Mouse (Mus musculus): Measurements from ENCODE around the gene Gm10642. TPM values are rescaled to one million over a fixed set of nuclear protein-coding genes. Genes with fewer than 3 reads are reported as not detected.

Gm10642 gene
- polyA plus RNA-seq (2015; fragmentation: Nextera tagmentation; extraction: Ambion mirVana) = 1.4 TPM in 2 replicates

- under 1% methylated on average over 72 of the region's 72 CpGs for WGBS (ENCODE audit: insufficient replicate concordance)
- Histone ChIP-seq H3K9ac (peak within 1 kb of the TSS; percentile 99), H3K4me1 (replicated peaks) (peaks cover 47% of the 10 kb centered on the region), H3K4me2 (peak within 1 kb of the TSS; percentile 76), H3K4me3 (replicated peaks) (peak within 1 kb of the TSS; percentile 95), H3K36me3 (replicated peaks) (peaks cover 25% of the 10 kb centered on the region), H3K27ac (replicated peaks) (peak within 1 kb of the TSS; percentile 98), H3K9me3 (replicated peaks) (no peaks in the 10 kb centered on the region), H3K27me3 (no peaks in the 10 kb centered on the region)
- peak; percentile 26 for ATAC-seq (ENCODE audit: insufficient read depth)
Observed at GRCm38 (mm10) chr9:70656130-70657007, at the start of gene Gm10642. Gm10642 (plus strand) TSS chr9:70656251.

- H3K9ac ChIP-seq = no peak overlapping the region
- H3K27ac ChIP-seq (replicated peaks) = no peak overlapping the region
- H3K36me3 ChIP-seq (replicated peaks) = peaks cover 95% of the 10 kb centered on the region
- H3K4me1 ChIP-seq (replicated peaks) = no peaks in the 10 kb centered on the region
- no peaks in the 10 kb centered on the region for H3K9me3 ChIP-seq (replicated peaks)
- ATAC-seq (ENCODE audit: insufficient read depth) = no peak
- no peak overlapping the region for H3K4me3 ChIP-seq (replicated peaks)
- WGBS (ENCODE audit: insufficient replicate concordance) = 70% methylated on average over 3 of the region's 3 CpGs
- no peak overlapping the region for H3K4me2 ChIP-seq
- H3K27me3 ChIP-seq = no peaks in the 10 kb centered on the region
Observed at GRCm38 (mm10) chr9:70611026-70611673, 44.9 kb upstream of the Gm10642 start.

- no peak overlapping the region for H3K9ac ChIP-seq
- no peaks in the 10 kb centered on the region for H3K27me3 ChIP-seq
- H3K27ac ChIP-seq (replicated peaks) = no peak overlapping the region
- H3K4me3 ChIP-seq (replicated peaks) = no peak overlapping the region
- no peaks in the 10 kb centered on the region for H3K4me1 ChIP-seq (replicated peaks)
- 84% methylated on average over 2 of the region's 2 CpGs for WGBS (ENCODE audit: insufficient replicate concordance)
- H3K4me2 ChIP-seq = no peak overlapping the region
- no peaks in the 10 kb centered on the region for H3K9me3 ChIP-seq (replicated peaks)
- ATAC-seq (ENCODE audit: insufficient read depth) = no peak
- peaks cover 57% of the 10 kb centered on the region for H3K36me3 ChIP-seq (replicated peaks)
Observed at GRCm38 (mm10) chr9:70629711-70630110, 26.3 kb upstream of the Gm10642 start.

GRCm38 (mm10) chr9:70631665-70632064 lies 24.4 kb upstream of the Gm10642 start:
- Histone ChIP-seq H3K27me3 (no peaks in the 10 kb centered on the region), H3K9me3 (replicated peaks) (no peaks in the 10 kb centered on the region), H3K4me1 (replicated peaks) (no peaks in the 10 kb centered on the region), H3K4me3 (replicated peaks) (no peak overlapping the region), H3K36me3 (replicated peaks) (peaks cover 46% of the 10 kb centered on the region), H3K9ac (no peak overlapping the region), H3K27ac (replicated peaks) (no peak overlapping the region), H3K4me2 (no peak overlapping the region)
- WGBS (ENCODE audit: insufficient replicate concordance) = 43% methylated on average over 5 of the region's 5 CpGs
- no peak for ATAC-seq (ENCODE audit: insufficient read depth)

- WGBS (ENCODE audit: insufficient replicate concordance) = 82% methylated on average over 2 of the region's 2 CpGs
- H3K4me2 ChIP-seq = no peak overlapping the region
- peaks cover 63% of the 10 kb centered on the region for H3K36me3 ChIP-seq (replicated peaks)
- H3K27me3 ChIP-seq = no peaks in the 10 kb centered on the region
- H3K4me3 ChIP-seq (replicated peaks) = no peak overlapping the region
- ATAC-seq (ENCODE audit: insufficient read depth) = no peak
- H3K9ac ChIP-seq = no peak overlapping the region
- no peaks in the 10 kb centered on the region for H3K9me3 ChIP-seq (replicated peaks)
- H3K4me1 ChIP-seq (replicated peaks) = no peaks in the 10 kb centered on the region
- no peak overlapping the region for H3K27ac ChIP-seq (replicated peaks)
Observed at GRCm38 (mm10) chr9:70636748-70637147, 19.3 kb upstream of the Gm10642 start.

GRCm38 (mm10) chr9:70650260-70650659 lies 5.8 kb upstream of the Gm10642 start:
- H3K4me3 ChIP-seq (replicated peaks) = no peak overlapping the region
- no peak overlapping the region for H3K4me2 ChIP-seq
- no peak overlapping the region for H3K9ac ChIP-seq
- no peak for ATAC-seq (ENCODE audit: insufficient read depth)
- H3K4me1 ChIP-seq (replicated peaks) = peaks cover 45% of the 10 kb centered on the region
- H3K36me3 ChIP-seq (replicated peaks) = peaks cover 61% of the 10 kb centered on the region
- H3K27me3 ChIP-seq = no peaks in the 10 kb centered on the region
- 83% methylated on average over 2 of the region's 2 CpGs for WGBS (ENCODE audit: insufficient replicate concordance)
- H3K9me3 ChIP-seq (replicated peaks) = no peaks in the 10 kb centered on the region
- H3K27ac ChIP-seq (replicated peaks) = no peak overlapping the region

GRCm38 (mm10) chr9:70650994-70651393 lies 5.1 kb upstream of the Gm10642 start:
- Histone ChIP-seq H3K4me2 (no peak overlapping the region), H3K9ac (no peak overlapping the region), H3K9me3 (replicated peaks) (no peaks in the 10 kb centered on the region), H3K4me1 (replicated peaks) (peaks cover 45% of the 10 kb centered on the region), H3K27ac (replicated peaks) (no peak overlapping the region), H3K27me3 (no peaks in the 10 kb centered on the region), H3K4me3 (replicated peaks) (no peak overlapping the region), H3K36me3 (replicated peaks) (peaks cover 60% of the 10 kb centered on the region)
- WGBS (ENCODE audit: insufficient replicate concordance) = 94% methylated on average over 1 of the region's 1 CpGs
- ATAC-seq (ENCODE audit: insufficient read depth) = no peak

GRCm38 (mm10) chr9:70652221-70652620 lies 3.8 kb upstream of the Gm10642 start:
- Histone ChIP-seq H3K9me3 (replicated peaks) (no peaks in the 10 kb centered on the region), H3K27ac (replicated peaks) (0 out of 2 replicates have a peak overlapping the region, but pooled peaks have one; percentile 11), H3K36me3 (replicated peaks) (peaks cover 52% of the 10 kb centered on the region), H3K9ac (no peak overlapping the region), H3K27me3 (no peaks in the 10 kb centered on the region), H3K4me1 (replicated peaks) (peaks cover 45% of the 10 kb centered on the region), H3K4me2 (peak overlapping the region; percentile 76), H3K4me3 (replicated peaks) (no peak overlapping the region)
- no peak for ATAC-seq (ENCODE audit: insufficient read depth)
- WGBS (ENCODE audit: insufficient replicate concordance) = 75% methylated on average over 2 of the region's 2 CpGs

GRCm38 (mm10) chr9:70653875-70654274 lies 2.2 kb upstream of the Gm10642 start:
- WGBS (ENCODE audit: insufficient replicate concordance) = 69% methylated on average over 2 of the region's 2 CpGs
- Histone ChIP-seq H3K4me3 (replicated peaks) (peak overlapping the region; percentile 95), H3K27ac (replicated peaks) (0 out of 2 replicates have a peak overlapping the region, but pooled peaks have one; percentile 0), H3K4me1 (replicated peaks) (peaks cover 46% of the 10 kb centered on the region), H3K9ac (peak overlapping the region; percentile 20), H3K36me3 (replicated peaks) (peaks cover 46% of the 10 kb centered on the region), H3K27me3 (no peaks in the 10 kb centered on the region), H3K4me2 (peak overlapping the region; percentile 76), H3K9me3 (replicated peaks) (no peaks in the 10 kb centered on the region)
- ATAC-seq (ENCODE audit: insufficient read depth) = no peak

- 72% methylated on average over 4 of the region's 4 CpGs for WGBS (ENCODE audit: insufficient replicate concordance)
- Histone ChIP-seq H3K9ac (peak overlapping the region; percentile 20), H3K4me3 (replicated peaks) (peak overlapping the region; percentile 95), H3K27me3 (no peaks in the 10 kb centered on the region), H3K9me3 (replicated peaks) (no peaks in the 10 kb centered on the region), H3K36me3 (replicated peaks) (peaks cover 40% of the 10 kb centered on the region), H3K4me2 (peak overlapping the region; percentile 76), H3K27ac (replicated peaks) (peak overlapping the region; percentile 29; the same call in 1 of the 2 replicates), H3K4me1 (replicated peaks) (peaks cover 49% of the 10 kb centered on the region)
- no peak for ATAC-seq (ENCODE audit: insufficient read depth)
Observed at GRCm38 (mm10) chr9:70654496-70654895, 1.6 kb upstream of the Gm10642 start.

GRCm38 (mm10) chr9:70655764-70656129 lies 304 bp upstream of the Gm10642 start:
- Histone ChIP-seq H3K4me3 (replicated peaks) (peak overlapping the region; percentile 95), H3K4me1 (replicated peaks) (peaks cover 51% of the 10 kb centered on the region), H3K36me3 (replicated peaks) (peaks cover 31% of the 10 kb centered on the region), H3K4me2 (peak overlapping the region; percentile 76), H3K9me3 (replicated peaks) (no peaks in the 10 kb centered on the region), H3K9ac (peak overlapping the region; percentile 99), H3K27me3 (no peaks in the 10 kb centered on the region), H3K27ac (replicated peaks) (peak overlapping the region; percentile 98)
- no peak for ATAC-seq (ENCODE audit: insufficient read depth)
- 29% methylated on average over 2 of the region's 2 CpGs for WGBS (ENCODE audit: insufficient replicate concordance)
